Mouse (Mus musculus) cerebellum, postnatal 14 days (tissue): ENCODE results near the gene Kcng1.
A peak's percentile ranks its signal among the peaks of the same experiment; 100 is the strongest.

Source experiments
- DNase-seq, 2 experiments: peaks; one replicate each; pipeline ENCODE4 v3.0.0; 2021; ENCODE audit warnings: mixed read lengths in 2 of 2

Kcng1 gene

GRCm38 (mm10) chr2:168281582-168281981, at the start of gene Kcng1:
TSS of gene Kcng1 (minus strand) at chr2:168281736.
- DNase-seq = no peak

- DNase-seq = no peak
Measured at GRCm38 (mm10) chr2:168330421-168331070, 49.0 kb upstream of the Kcng1 start.

- no peak for DNase-seq
Measured at GRCm38 (mm10) chr2:168321716-168322374, 40.3 kb upstream of the Kcng1 start.

DNA sequence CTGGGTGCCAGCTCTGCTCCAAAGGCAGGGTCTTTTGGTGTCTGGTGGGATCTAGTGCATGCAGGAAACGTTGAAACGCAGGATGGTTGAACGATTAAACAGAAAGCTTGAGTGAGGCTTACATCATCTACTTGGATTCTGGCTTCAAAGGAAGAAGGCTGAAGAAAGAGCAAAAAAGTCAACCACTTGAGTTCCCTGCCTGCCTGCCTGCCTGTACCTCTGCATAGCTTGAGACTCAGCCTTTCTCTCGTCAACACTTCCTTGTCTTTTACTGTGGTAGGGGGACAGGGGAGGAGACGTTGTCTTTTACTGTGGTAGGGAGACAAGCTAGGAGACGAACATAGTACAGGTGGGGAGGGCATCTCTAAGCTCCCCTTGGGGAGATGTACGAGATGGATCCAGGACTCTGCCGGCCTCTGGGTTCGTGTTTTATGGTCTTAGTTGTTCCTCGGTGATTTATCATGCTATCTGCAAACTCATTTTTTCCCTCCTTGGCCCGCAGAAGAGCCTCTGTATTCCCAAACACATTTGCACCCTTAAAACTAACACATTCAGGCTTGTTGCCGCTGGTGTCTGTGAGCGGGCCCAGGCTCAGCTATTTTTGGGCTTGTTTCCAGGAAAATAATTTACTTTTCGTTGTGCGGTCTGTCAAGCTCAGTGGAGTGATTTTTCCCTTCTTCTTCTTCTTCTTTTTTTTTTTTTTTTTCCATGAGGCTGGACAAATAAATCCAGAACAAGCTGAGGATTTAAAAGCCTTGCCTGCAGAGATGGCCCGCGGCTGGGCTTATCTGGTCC, 39.0 kb upstream of the Kcng1 start:
- DNase-seq = no peak

GRCm38 (mm10) chr2:168314646-168315446, 33.3 kb upstream of the Kcng1 start:
- peak in 1 of 2 experiments; percentile 28 for DNase-seq

DNA sequence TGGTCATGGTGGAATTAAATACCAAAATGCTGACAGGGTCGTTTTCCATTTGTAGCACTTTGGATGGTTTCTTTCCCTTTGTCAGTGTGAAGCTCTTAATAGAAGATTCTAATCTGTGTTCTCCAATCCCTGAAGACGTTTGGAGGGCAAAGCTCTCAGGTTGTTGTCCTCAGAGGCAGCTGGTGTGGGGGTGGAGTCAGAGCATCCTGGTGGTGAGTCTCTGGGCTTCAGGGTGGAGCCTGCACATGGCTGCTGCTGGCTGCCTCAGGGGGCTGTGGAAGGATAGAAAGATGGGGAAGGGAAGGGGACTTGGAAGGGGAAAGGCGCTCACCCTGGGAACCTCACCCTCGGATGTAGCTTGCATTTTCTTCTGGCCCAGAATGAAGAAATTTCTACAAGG, 31.0 kb upstream of the Kcng1 start:
- DNase-seq = no peak

DNA sequence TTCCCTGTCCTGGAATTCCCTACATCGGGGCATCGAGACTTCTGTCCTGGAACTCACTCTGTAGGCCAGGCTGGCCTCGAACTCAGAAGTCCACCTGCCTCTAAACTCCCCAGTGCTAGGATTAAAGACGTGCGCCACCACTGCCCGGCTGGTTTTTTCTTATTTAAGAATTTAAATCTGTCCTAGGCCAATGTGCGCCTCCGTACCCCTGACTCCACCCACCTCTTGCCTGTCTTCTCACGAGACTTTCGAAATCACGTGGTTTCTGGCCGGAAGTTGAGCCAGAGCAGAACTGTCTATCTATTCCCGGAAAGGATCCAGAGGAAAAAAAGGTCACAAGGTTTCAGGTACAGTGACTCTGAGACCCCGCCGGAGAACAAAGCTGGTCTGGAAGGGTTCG, 29.5 kb upstream of the Kcng1 start:
- DNase-seq = no peak

DNA sequence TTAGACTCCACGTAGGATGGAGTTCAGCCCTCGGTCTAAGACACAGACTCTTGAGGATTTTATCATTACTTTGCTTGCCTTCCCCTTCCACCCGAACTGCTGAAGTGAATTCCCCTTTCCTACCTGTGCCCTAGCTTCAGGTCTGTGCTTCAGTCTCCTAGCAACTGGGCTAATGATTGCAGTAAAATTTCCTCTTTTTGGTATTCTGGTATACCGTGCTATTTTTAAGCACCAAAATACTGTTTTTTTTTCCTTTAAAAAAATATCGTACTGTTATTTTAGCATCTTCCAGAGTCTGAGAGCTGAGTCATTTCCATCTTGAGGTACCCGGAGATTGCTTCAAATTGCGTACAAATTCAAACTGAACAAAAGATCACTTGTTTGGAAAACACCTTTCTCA, 27.4 kb upstream of the Kcng1 start:
- no peak for DNase-seq

DNA sequence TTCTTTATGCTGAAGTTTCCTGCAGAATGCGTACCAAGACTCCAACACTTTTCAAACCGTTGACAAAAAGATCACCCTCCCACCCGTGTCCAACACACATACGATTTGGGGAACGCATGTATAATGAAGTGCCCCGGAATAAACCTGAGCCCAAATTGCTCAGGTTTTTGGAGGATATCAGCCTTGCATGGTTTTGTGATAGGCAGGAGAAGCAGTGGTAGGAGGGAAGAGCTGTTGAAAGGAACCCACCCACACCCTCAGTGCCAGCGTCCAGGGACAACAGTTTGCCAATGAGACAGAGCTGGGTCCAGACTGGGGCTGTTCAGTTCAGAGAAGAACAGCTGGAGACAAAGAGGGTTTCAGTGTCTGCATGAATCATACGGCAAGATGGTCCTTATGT, 18.1 kb upstream of the Kcng1 start:
- DNase-seq = no peak

- DNase-seq = no peak
Measured at GRCm38 (mm10) chr2:168296530-168296929, 15.0 kb upstream of the Kcng1 start.

DNA sequence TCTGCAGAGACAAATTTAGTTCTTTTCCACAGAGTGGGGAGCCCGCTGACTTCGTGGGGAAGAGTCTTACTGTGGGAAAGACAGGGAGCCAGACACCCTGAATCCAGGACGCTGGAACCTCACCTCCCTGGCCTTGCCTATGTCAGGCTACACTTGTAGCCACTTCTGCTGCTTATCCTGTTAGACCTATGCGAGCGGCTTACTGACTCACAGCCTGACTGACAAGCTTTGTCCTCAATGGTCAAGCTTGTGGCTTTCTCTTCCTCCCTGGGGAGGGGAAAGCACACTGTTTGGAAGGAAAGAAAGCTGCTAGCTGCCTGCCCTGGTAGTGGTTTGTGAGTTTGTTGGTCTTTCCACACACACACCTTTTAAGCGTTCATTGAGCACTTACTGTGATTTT, 11.0 kb upstream of the Kcng1 start:
- DNase-seq = no peak

- DNase-seq = no peak
Measured at GRCm38 (mm10) chr2:168292041-168292440, 10.5 kb upstream of the Kcng1 start.

DNA sequence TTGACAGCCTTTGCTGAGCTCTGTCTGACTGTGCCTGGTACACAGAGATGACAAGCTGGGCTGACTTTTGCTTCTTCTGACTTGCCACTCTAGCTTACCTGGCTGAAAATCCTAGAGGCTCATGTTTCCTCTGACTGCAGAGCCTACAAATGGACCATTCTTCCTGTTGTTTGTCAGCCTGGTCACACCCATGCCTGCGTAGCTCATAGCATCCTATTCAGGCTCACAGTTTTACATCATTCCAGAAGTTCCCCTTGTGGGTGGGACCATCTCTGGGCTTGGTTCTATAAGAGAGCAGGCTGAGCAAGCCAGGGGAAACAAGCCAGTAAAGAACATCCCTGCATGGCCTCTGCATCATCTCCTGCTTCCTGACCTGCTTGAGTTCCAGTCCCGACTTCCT, 8.3 kb upstream of the Kcng1 start:
- DNase-seq = no peak

- DNase-seq = no peak
Measured at GRCm38 (mm10) chr2:168289016-168289415, 7.5 kb upstream of the Kcng1 start.

DNA sequence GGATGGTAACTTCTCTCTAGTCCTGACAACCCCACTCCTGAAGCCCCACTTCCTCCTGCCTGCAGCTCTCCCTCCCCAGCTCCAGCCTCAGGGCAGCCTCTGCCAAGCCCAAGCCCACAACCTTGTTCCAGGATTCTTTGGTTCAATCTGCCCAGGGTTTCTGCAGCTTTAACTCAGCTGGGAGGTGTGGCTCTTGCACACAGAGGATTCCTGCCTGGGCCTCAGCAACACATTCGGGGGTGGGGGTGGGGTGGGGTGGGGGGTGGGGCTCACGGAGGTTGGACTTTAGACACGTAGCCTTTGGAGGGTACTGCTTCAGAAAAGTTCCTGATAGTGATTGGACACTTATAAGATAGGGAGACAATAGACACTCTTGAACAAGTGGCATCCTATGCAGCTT, 5.5 kb upstream of the Kcng1 start:
- DNase-seq = no peak

DNA sequence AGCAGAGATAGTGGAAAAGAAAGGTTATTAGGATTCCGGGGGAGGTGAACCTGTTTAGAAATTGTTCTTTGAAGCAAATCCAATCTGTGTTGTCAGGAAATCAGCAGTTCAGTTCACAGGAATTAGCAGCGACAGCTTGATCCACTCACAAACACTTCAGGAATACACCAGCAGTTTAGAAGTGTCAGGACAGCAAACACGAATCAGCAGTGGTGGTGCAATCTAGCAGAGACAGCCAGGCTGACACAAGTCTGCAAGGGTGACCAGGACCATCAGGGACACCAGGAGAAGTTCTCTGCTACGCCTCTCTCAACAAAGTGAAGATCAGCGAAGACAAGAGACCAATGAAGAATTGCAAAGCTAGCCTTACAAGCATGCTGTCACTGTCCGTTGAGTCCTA, 3.6 kb upstream of the Kcng1 start:
- no peak for DNase-seq

DNA sequence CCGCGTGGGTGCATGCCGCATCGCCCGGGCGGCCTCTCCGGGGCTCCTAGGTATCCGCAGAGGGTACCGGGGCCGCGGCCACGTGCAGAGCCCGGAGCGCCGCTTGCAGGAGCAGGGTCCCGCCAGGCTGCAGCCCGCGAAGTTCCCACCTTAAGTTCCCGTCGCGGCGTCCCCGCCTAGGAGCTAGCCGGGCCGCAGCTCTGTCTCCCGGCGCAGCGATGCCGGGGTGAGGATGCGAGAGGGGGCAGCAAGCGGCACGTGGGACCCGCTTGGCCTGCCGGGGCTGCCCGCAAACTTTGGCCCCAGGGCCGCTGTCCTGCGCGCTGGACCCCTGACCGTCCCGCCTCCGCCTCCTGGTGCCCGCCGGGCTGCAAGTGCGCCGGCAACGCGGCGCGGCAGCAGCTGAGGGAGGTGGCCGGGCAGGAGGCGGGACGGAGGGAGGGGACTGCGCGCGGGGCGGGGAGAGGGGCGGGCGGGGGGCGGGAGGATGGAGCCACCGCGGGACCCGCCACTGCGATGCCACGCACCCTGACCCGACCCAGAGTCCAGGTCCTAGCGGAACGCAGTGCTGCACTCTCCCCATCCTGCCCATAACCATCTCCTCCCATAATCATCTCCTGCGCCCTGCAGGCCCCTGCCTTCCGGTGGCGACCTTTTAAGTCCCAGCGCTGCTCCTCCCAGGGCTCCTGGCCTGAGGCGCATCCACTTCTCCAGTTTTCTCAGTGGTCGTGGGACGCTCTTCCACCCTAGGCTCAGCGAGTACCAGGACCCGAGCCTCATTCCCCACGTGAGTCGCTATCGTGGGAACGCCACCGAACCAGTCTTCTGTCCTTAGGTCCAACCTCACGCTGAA, 581 bp downstream of the Kcng1 start:
- DNase-seq = peak in 1 of 2 experiments; percentile 43

DNA sequence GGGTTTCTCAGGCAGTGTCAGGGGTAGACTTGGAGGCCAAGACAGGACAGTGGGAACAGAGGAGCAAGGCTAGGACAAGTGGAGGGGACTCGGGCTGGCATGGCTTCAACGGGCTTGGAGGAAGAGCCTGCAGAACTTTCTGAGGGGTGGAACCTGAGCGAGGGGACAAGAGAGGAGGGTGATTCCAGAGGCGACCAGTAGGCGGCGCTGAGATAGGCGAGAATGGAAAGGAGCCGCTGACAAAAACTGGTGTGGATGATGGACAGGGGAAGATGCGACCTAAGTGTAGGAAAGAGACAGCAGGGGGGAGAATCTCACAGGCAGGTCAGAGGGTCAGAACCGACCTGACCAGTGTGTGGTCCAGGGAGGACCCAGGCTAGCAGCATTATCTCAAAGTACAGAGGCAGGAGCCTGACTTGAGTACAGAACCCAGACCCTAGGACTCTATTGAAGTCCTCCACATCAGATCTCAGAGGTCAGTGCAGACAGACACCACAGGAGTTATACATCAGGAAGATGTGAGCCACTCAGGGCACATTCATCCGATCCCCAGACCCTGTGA, 7.1 kb downstream of the Kcng1 start:
- peak; percentile 83 to 95 for DNase-seq

- DNase-seq = no peak
Measured at GRCm38 (mm10) chr2:168273387-168273786, 8.1 kb downstream of the Kcng1 start.

- peak; percentile 32 to 55 for DNase-seq
Measured at GRCm38 (mm10) chr2:168268033-168268432, 13.5 kb downstream of the Kcng1 start.

DNA sequence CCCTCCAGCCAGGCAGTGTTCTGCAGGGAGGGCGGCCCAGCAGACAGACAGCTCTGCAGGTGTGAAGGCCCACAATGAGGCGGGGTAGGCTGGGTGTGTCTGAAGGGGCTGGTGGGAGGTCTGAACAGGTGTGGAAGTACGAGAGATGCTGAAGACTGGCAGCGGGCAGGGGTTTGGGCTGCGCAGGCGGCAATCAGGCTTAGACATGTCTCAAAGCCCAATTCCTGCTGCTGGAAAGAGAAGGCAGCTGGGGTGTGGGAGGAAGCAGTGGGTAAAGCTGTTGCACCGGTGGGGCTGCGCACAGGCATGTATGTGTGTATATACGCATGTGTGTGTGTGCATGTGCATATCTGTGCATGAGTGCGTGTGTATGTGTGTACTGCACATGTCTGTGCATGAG, 20.6 kb downstream of the Kcng1 start:
- DNase-seq = no peak

GRCm38 (mm10) chr2:168260124-168260523, 21.4 kb downstream of the Kcng1 start:
- no peak for DNase-seq
